9 mouse cellular contexts compared by ENCODE assay signal in genomic region chr7:98176322-98177070, GRCm38 (mm10). TPM values are rescaled to one million over a fixed set of nuclear protein-coding genes. Genes with fewer than 3 reads are reported as not detected.
DNase-seq lines count a peak whose midpoint lies in the region; ATAC-seq and TF ChIP-seq lines count a peak whose summit lies in the region.
"Had no signal": no experiment of that assay in that cellular context is flagged by ENCODE, and none has a peak within 500 bp of the region (broad histone marks: within the 10 kb centered on the region; RNA-seq: fewer than 3 reads in every experiment).

No protein-coding gene starts in this region.

- TF ChIP-seq POLR2A in ES-Bruce4 (IDR thresholded peaks at IDR 0.05; ENCODE audit: insufficient read depth, low read length) = no peak

- H3K4me2 ChIP-seq in hindbrain, embryonic 14.5 days (replicated peaks) = peak overlapping the region; percentile 65
- peak overlapping the region; percentile 73 for H3K4me2 ChIP-seq in midbrain, embryonic 13.5 days (replicated peaks)

- peak; percentile 91 for DNase-seq in heart, adult 11 months
- DNase-seq in heart, postnatal 4 days = no peak
- DNase-seq in hindbrain, embryonic 14.5 days (ENCODE audit: low spot score) = no peak
- no peak for DNase-seq in adrenal gland, postnatal 4 days (ENCODE audit: low spot score in 2 of 2)
- DNase-seq in right cerebral cortex, postnatal 25 days = no peak
- DNase-seq in lung, postnatal 25 days (ENCODE audit: low spot score) = no peak
- DNase-seq: retina, postnatal 1 day had no signal

- H3K9me3 ChIP-seq in ES-Bruce4 (replicated peaks; ENCODE audit: control insufficient read depth, insufficient read depth, low read length, poor library complexity, severe bottlenecking) = no peaks in the 10 kb centered on the region
- H3K9me3 ChIP-seq in hindbrain, embryonic 14.5 days (ENCODE audit: control insufficient read depth, low read length) = no peaks in the 10 kb centered on the region
- H3K9me3 ChIP-seq in midbrain, embryonic 13.5 days = no peaks in the 10 kb centered on the region

- TF ChIP-seq EP300 in ES-Bruce4 (IDR thresholded peaks at IDR 0.05; ENCODE audit: insufficient read depth, low read depth, low read length) = peak; percentile 51

- TF ChIP-seq CTCF in ES-Bruce4 (IDR thresholded peaks at IDR 0.05; ENCODE audit: low read depth, low read length) = no peak

- no peak overlapping the region for H3K9ac ChIP-seq in ES-Bruce4 (ENCODE audit: low read depth, poor library complexity, severe bottlenecking)
- 0 out of 2 replicates have a peak overlapping the region, but pooled peaks have one; percentile 64 for H3K9ac ChIP-seq in hindbrain, embryonic 14.5 days
- H3K9ac ChIP-seq in midbrain, embryonic 13.5 days (replicated peaks) = no peak overlapping the region; the same call in 1 of the 2 replicates

- H3K27ac ChIP-seq in ES-Bruce4 (ENCODE audit: insufficient read depth, low read length) = no peak overlapping the region
- no peak overlapping the region for H3K27ac ChIP-seq in hindbrain, embryonic 14.5 days
- H3K27ac ChIP-seq in midbrain, embryonic 13.5 days = no peak overlapping the region

- peak overlapping the region; percentile 19 for H3K4me3 ChIP-seq in ES-Bruce4 (ENCODE audit: low read depth, low read length)
- peak overlapping the region; percentile 54 for H3K4me3 ChIP-seq in hindbrain, embryonic 14.5 days (replicated peaks; ENCODE audit: low read length)
- no peak overlapping the region for H3K4me3 ChIP-seq in midbrain, embryonic 13.5 days (replicated peaks)

- H3K4me1 ChIP-seq in ES-Bruce4 (ENCODE audit: control insufficient read depth, insufficient read depth, low read length) = peaks cover 10% of the 10 kb centered on the region
- H3K4me1 ChIP-seq in hindbrain, embryonic 14.5 days (replicated peaks; ENCODE audit: control insufficient read depth, insufficient read depth, low read length) = peaks cover 13% of the 10 kb centered on the region
- peaks cover 18% of the 10 kb centered on the region for H3K4me1 ChIP-seq in midbrain, embryonic 13.5 days (replicated peaks)

- no peak for ATAC-seq in hindbrain, embryonic 14.5 days (ENCODE audit: low FRiP score)
- ATAC-seq in midbrain, embryonic 13.5 days = no peak

- H3K27me3 ChIP-seq in ES-Bruce4 (ENCODE audit: control insufficient read depth, insufficient read depth, low read length, poor library complexity, severe bottlenecking) = no peaks in the 10 kb centered on the region
- no peaks in the 10 kb centered on the region for H3K27me3 ChIP-seq in hindbrain, embryonic 14.5 days (ENCODE audit: control insufficient read depth, insufficient read depth, low read length)
- H3K27me3 ChIP-seq in midbrain, embryonic 13.5 days = peaks cover 35% of the 10 kb centered on the region

- WGBS in hindbrain, embryonic 14.5 days = 72% methylated on average over 8 of the region's 8 CpGs
- 79% methylated on average over 8 of the region's 8 CpGs for WGBS in midbrain, embryonic 13.5 days

- H3K36me3 ChIP-seq in ES-Bruce4 (ENCODE audit: control insufficient read depth, insufficient read depth, low read length, poor library complexity, severe bottlenecking) = no peaks in the 10 kb centered on the region
- H3K36me3 ChIP-seq in hindbrain, embryonic 14.5 days (replicated peaks; ENCODE audit: control insufficient read depth, insufficient read depth) = no peaks in the 10 kb centered on the region
- no peaks in the 10 kb centered on the region for H3K36me3 ChIP-seq in midbrain, embryonic 13.5 days

RNA-seq across cellular contexts. Expression of gene Capn5, which starts 1.6 kb away (rescaled TPM):
- 1 to 10 TPM; 2.0 to 2.2 TPM for total RNA-seq in heart, postnatal 4 days (2021)
- 16.9 and 17.0 TPM in 2 replicates for polyA plus RNA-seq in ES-Bruce4 (2011; ENCODE audit: insufficient read depth, insufficient read length, low read depth, missing spikeins)
- polyA plus RNA-seq in hindbrain, embryonic 14.5 days (2014; fragmentation: Nextera tagmentation; extraction: Ambion mirVana) = 16.7 and 18.0 TPM in 2 replicates
- polyA plus RNA-seq in midbrain, embryonic 13.5 days (2015; fragmentation: Nextera tagmentation; extraction: Ambion mirVana) = 10.1 and 10.8 TPM in 2 replicates
- 10 to 100 TPM; 15.6 to 18.7 TPM for total RNA-seq in adrenal gland, postnatal 4 days (2021)

RNA-seq across cellular contexts. Expression of gene B3gnt6, which starts 22.8 kb away (rescaled TPM):
- total RNA-seq in heart, postnatal 4 days (2021) = not detected
- polyA plus RNA-seq in ES-Bruce4 (2011; ENCODE audit: insufficient read depth, insufficient read length, low read depth, missing spikeins) = not detected in 2 replicates
- polyA plus RNA-seq in hindbrain, embryonic 14.5 days (2014; fragmentation: Nextera tagmentation; extraction: Ambion mirVana) = 0.25 and 0.31 TPM in 2 replicates
- polyA plus RNA-seq in midbrain, embryonic 13.5 days (2015; fragmentation: Nextera tagmentation; extraction: Ambion mirVana) = 0.07 and 0.10 TPM in 2 replicates
- 1 to 10 TPM; 1.3 to 1.8 TPM for total RNA-seq in adrenal gland, postnatal 4 days (2021)

RNA-seq across cellular contexts. Expression of gene Omp, which starts 31.2 kb away (rescaled TPM):
- total RNA-seq in heart, postnatal 4 days (2021) = under 1 TPM in 1 of 2 experiments, not detected in 1; 0.11 TPM
- 0.82 and 1.1 TPM in 2 replicates for polyA plus RNA-seq in ES-Bruce4 (2011; ENCODE audit: insufficient read depth, insufficient read length, low read depth, missing spikeins)
- 0.31 and 0.32 TPM in 2 replicates for polyA plus RNA-seq in hindbrain, embryonic 14.5 days (2014; fragmentation: Nextera tagmentation; extraction: Ambion mirVana)
- 0.21 and 0.28 TPM in 2 replicates for polyA plus RNA-seq in midbrain, embryonic 13.5 days (2015; fragmentation: Nextera tagmentation; extraction: Ambion mirVana)
- total RNA-seq in adrenal gland, postnatal 4 days (2021) = 1 to 10 TPM in 1 of 2 experiments, under 1 TPM in 1; 0.79 to 1.3 TPM

RNA-seq across cellular contexts. Expression of gene Myo7a, which starts 57.2 kb away (rescaled TPM):
- 1 to 10 TPM; 4.2 to 5.4 TPM for total RNA-seq in heart, postnatal 4 days (2021)
- polyA plus RNA-seq in ES-Bruce4 (2011; ENCODE audit: insufficient read depth, insufficient read length, low read depth, missing spikeins) = 8.0 and 11.6 TPM in 2 replicates
- polyA plus RNA-seq in hindbrain, embryonic 14.5 days (2014; fragmentation: Nextera tagmentation; extraction: Ambion mirVana) = 20.0 and 24.3 TPM in 2 replicates
- polyA plus RNA-seq in midbrain, embryonic 13.5 days (2015; fragmentation: Nextera tagmentation; extraction: Ambion mirVana) = 17.8 and 19.0 TPM in 2 replicates
- total RNA-seq in adrenal gland, postnatal 4 days (2021) = 100 to 1,000 TPM; 132 to 153 TPM
